In the genomic region with DNA sequence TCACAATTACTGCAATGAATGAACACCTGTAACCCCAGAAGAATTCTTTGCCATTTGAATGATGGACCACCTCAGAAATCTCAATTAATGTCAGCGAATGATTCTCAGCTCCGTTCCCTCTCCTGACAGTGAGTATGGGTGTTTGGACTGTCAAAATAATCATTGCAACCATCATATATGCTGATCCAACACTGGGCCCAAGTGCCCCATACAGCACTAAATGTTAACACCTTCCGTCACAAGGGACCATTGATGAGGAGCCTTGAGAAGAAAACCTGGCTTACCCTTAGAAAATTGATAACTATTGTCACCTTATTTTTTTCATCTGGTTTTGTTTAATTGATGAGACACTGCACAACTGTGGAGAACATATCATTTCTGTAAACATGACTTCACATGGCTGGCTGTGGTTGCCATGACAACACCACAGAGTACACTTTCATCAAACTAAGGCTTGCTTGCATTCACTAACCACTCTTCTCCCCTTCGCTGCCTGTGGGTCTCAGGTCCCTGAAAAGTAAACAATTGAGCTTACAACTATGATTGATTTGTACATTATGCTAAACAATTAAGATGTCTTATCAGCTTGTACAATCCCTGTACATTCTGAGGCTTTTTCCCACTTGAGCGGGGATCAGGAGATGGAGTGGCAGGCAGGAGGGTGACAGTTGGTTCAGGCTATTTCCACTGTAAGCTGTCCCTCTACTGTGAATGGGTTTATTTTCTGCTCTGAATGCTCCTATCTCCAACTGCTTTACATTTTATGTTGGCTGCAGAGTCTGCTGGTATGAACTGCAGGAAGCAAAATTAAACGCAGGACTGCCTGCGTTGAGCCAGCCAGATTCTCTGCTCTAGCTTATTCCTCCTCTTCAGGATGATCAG, we compare ENCODE assay signal across 15 mouse cellular contexts.
DNase-seq lines count a peak whose midpoint lies in the region; ATAC-seq and TF ChIP-seq lines count a peak whose summit lies in the region.
"Had no signal": no experiment of that assay in that cellular context is flagged by ENCODE, and none has a peak within 500 bp of the region (broad histone marks: within the 10 kb centered on the region; RNA-seq: fewer than 3 reads in every experiment).

No protein-coding gene starts in this region.

- H3K36me3 ChIP-seq in midbrain, embryonic 11.5 days (ENCODE audit: control insufficient read depth, insufficient read depth, low read length), result no peaks in the 10 kb centered on the region
- no peaks in the 10 kb centered on the region for H3K36me3 ChIP-seq in midbrain, embryonic 10.5 days
- H3K36me3 ChIP-seq in forebrain, embryonic 14.5 days (ENCODE audit: control insufficient read depth, insufficient read depth, low read length), result no peaks in the 10 kb centered on the region
- H3K36me3 ChIP-seq in hindbrain, embryonic 14.5 days (replicated peaks; ENCODE audit: control insufficient read depth, insufficient read depth), result no peaks in the 10 kb centered on the region
- no peaks in the 10 kb centered on the region for H3K36me3 ChIP-seq in neural tube, embryonic 15.5 days
- H3K36me3 ChIP-seq in heart, adult 2 months (ENCODE audit: control insufficient read depth, insufficient read depth, low read length), result no peaks in the 10 kb centered on the region
- H3K36me3 ChIP-seq: limb, embryonic 13.5 days; lung, embryonic 15.5 days had no signal

- TF ChIP-seq EP300 in heart, adult 2 months (IDR thresholded peaks at IDR 0.05; ENCODE audit: insufficient read depth, low read depth, low read length), result no peak

- peak; percentile 73 for ATAC-seq in midbrain, embryonic 11.5 days (ENCODE audit: low FRiP score)
- peak; percentile 84 for ATAC-seq in forebrain, embryonic 14.5 days
- ATAC-seq in hindbrain, embryonic 14.5 days (ENCODE audit: low FRiP score), result peak; percentile 44
- ATAC-seq in neural tube, embryonic 15.5 days (ENCODE audit: low FRiP score), result peak; percentile 75; the same call in 1 of the 2 replicates
- no peak for ATAC-seq in CD4-positive, CD25-positive, alpha-beta regulatory T cell, adult 4 months
- ATAC-seq: Patski had no signal

- TF ChIP-seq CTCF in heart, adult 2 months (IDR thresholded peaks at IDR 0.05), result no peak

- no peak for TF ChIP-seq POLR2A in heart, adult 2 months (IDR thresholded peaks at IDR 0.05; ENCODE audit: insufficient read depth, low read depth, low read length)

- no peak overlapping the region for H3K4me3 ChIP-seq in midbrain, embryonic 11.5 days (ENCODE audit: low read depth, low read length)
- H3K4me3 ChIP-seq in midbrain, embryonic 10.5 days, result no peak overlapping the region
- H3K4me3 ChIP-seq in forebrain, embryonic 14.5 days (ENCODE audit: low read depth, low read length), result no peak overlapping the region
- no peak overlapping the region for H3K4me3 ChIP-seq in hindbrain, embryonic 14.5 days (replicated peaks; ENCODE audit: low read length)
- H3K4me3 ChIP-seq in neural tube, embryonic 15.5 days (replicated peaks), result no peak overlapping the region
- H3K4me3 ChIP-seq in heart, adult 2 months, result no peak overlapping the region
- H3K4me3 ChIP-seq: limb, embryonic 13.5 days; lung, embryonic 15.5 days had no signal

- no peak overlapping the region for H3K9ac ChIP-seq in midbrain, embryonic 11.5 days (ENCODE audit: low read length)
- no peak overlapping the region for H3K9ac ChIP-seq in forebrain, embryonic 14.5 days (ENCODE audit: low read length)
- no peak overlapping the region for H3K9ac ChIP-seq in hindbrain, embryonic 14.5 days
- no peak overlapping the region for H3K9ac ChIP-seq in neural tube, embryonic 15.5 days (replicated peaks)
- H3K9ac ChIP-seq in heart, adult 2 months (ENCODE audit: low read depth, low read length), result no peak overlapping the region
- H3K9ac ChIP-seq: limb, embryonic 13.5 days; lung, embryonic 15.5 days had no signal

- H3K79me2 ChIP-seq in heart, adult 2 months (replicated peaks; ENCODE audit: control insufficient read depth, insufficient read depth, low read length), result no peaks in the 10 kb centered on the region

- no peaks in the 10 kb centered on the region for H3K27me3 ChIP-seq in midbrain, embryonic 11.5 days (ENCODE audit: control insufficient read depth, insufficient read depth, low read length)
- H3K27me3 ChIP-seq in midbrain, embryonic 10.5 days (ENCODE audit: low read depth, poor library complexity, severe bottlenecking), result peaks cover 11% of the 10 kb centered on the region
- no peaks in the 10 kb centered on the region for H3K27me3 ChIP-seq in forebrain, embryonic 14.5 days (replicated peaks; ENCODE audit: control insufficient read depth, insufficient read depth, low read length)
- no peaks in the 10 kb centered on the region for H3K27me3 ChIP-seq in hindbrain, embryonic 14.5 days (ENCODE audit: control insufficient read depth, insufficient read depth, low read length)
- no peaks in the 10 kb centered on the region for H3K27me3 ChIP-seq in neural tube, embryonic 15.5 days (replicated peaks)
- no peaks in the 10 kb centered on the region for H3K27me3 ChIP-seq in heart, adult 2 months (ENCODE audit: control insufficient read depth, insufficient read depth, low read length)
- H3K27me3 ChIP-seq: limb, embryonic 13.5 days; lung, embryonic 15.5 days had no signal

- H3K4me2 ChIP-seq in midbrain, embryonic 11.5 days, result no peak overlapping the region
- no peak overlapping the region for H3K4me2 ChIP-seq in forebrain, embryonic 14.5 days (ENCODE audit: low read length)
- no peak overlapping the region for H3K4me2 ChIP-seq in hindbrain, embryonic 14.5 days (replicated peaks)
- no peak overlapping the region for H3K4me2 ChIP-seq in neural tube, embryonic 15.5 days
- H3K4me2 ChIP-seq: limb, embryonic 13.5 days; lung, embryonic 15.5 days had no signal

- H3K9me3 ChIP-seq in midbrain, embryonic 11.5 days (ENCODE audit: control insufficient read depth, low read length), result no peaks in the 10 kb centered on the region
- H3K9me3 ChIP-seq in midbrain, embryonic 10.5 days (replicated peaks), result no peaks in the 10 kb centered on the region
- no peaks in the 10 kb centered on the region for H3K9me3 ChIP-seq in forebrain, embryonic 14.5 days (replicated peaks; ENCODE audit: control insufficient read depth, low read length)
- no peaks in the 10 kb centered on the region for H3K9me3 ChIP-seq in hindbrain, embryonic 14.5 days (ENCODE audit: control insufficient read depth, low read length)
- H3K9me3 ChIP-seq in neural tube, embryonic 15.5 days (replicated peaks), result no peaks in the 10 kb centered on the region
- H3K9me3 ChIP-seq: limb, embryonic 13.5 days; lung, embryonic 15.5 days had no signal

- intact Hi-C loops in heart, adult 2 months (cut with DNase I), result no loop called here

- H3K4me1 ChIP-seq in midbrain, embryonic 11.5 days (ENCODE audit: control insufficient read depth, insufficient read depth, low read length), result peaks cover 3% of the 10 kb centered on the region
- peaks cover 20% of the 10 kb centered on the region for H3K4me1 ChIP-seq in midbrain, embryonic 10.5 days
- H3K4me1 ChIP-seq in forebrain, embryonic 14.5 days (ENCODE audit: control insufficient read depth, insufficient read depth, low read length), result no peaks in the 10 kb centered on the region; the same call in 1 of the 2 replicates
- H3K4me1 ChIP-seq in hindbrain, embryonic 14.5 days (replicated peaks; ENCODE audit: control insufficient read depth, insufficient read depth, low read length), result no peaks in the 10 kb centered on the region
- H3K4me1 ChIP-seq in neural tube, embryonic 15.5 days, result 0 out of 2 replicates have a peak, but pooled peaks cover 9% of the 10 kb centered on the region
- no peaks in the 10 kb centered on the region for H3K4me1 ChIP-seq in heart, adult 2 months (ENCODE audit: control insufficient read depth, insufficient read depth, low read length)
- H3K4me1 ChIP-seq: limb, embryonic 13.5 days; lung, embryonic 15.5 days had no signal

- no peak for DNase-seq in midbrain, embryonic 11.5 days (ENCODE audit: low spot score, missing footprints)
- DNase-seq in midbrain, embryonic 10.5 days (ENCODE audit: low spot score), result no peak
- peak; percentile 75 for DNase-seq in forebrain, embryonic 14.5 days (ENCODE audit: low spot score)
- peak; percentile 42 for DNase-seq in hindbrain, embryonic 14.5 days (ENCODE audit: low spot score)
- no peak for DNase-seq in heart, adult 2 months
- DNase-seq: adrenal gland, adult 8-10 months; cerebellum, postnatal 36 days; heart, adult 11 months; kidney, adult 9 months; spleen, adult 18-20 months had no signal

- H3K27ac ChIP-seq in midbrain, embryonic 11.5 days (ENCODE audit: low read depth, low read length), result no peak overlapping the region
- H3K27ac ChIP-seq in midbrain, embryonic 10.5 days (replicated peaks), result no peak overlapping the region
- H3K27ac ChIP-seq in forebrain, embryonic 14.5 days (ENCODE audit: low read depth, low read length), result no peak overlapping the region
- H3K27ac ChIP-seq in hindbrain, embryonic 14.5 days, result no peak overlapping the region
- H3K27ac ChIP-seq in neural tube, embryonic 15.5 days (replicated peaks), result no peak overlapping the region
- H3K27ac ChIP-seq in heart, adult 2 months, result no peak overlapping the region
- H3K27ac ChIP-seq: limb, embryonic 13.5 days; lung, embryonic 15.5 days had no signal

- 84% methylated on average over 7 of the region's 7 CpGs for WGBS in midbrain, embryonic 11.5 days
- 87% methylated on average over 7 of the region's 7 CpGs for WGBS in midbrain, embryonic 10.5 days
- WGBS in forebrain, embryonic 14.5 days, result 62% methylated on average over 7 of the region's 7 CpGs
- WGBS in hindbrain, embryonic 14.5 days, result 61% methylated on average over 7 of the region's 7 CpGs
- 72% methylated on average over 7 of the region's 7 CpGs for WGBS in neural tube, embryonic 15.5 days
- WGBS in heart, adult 2 months, result 88% methylated on average over 7 of the region's 7 CpGs

Comparison
In these comparisons a context has a peak if more than half of its experiments do, and no peak if none do; other contexts are left out.
1. DNase-seq: peak in forebrain, embryonic 14.5 days (single experiment) and hindbrain, embryonic 14.5 days (single experiment); none in midbrain, embryonic 11.5 days (single experiment), midbrain, embryonic 10.5 days (single experiment) and heart, adult 2 months (0 of 2).